Mouse (Mus musculus) B cell, adult 62 days (primary cell): ENCODE data around the gene Ddx56. TPM values are rescaled to one million over a fixed set of nuclear protein-coding genes. Genes with fewer than 3 reads are reported as not detected.

Source experiments
- total RNA-seq: library from RNA; stranded (reverse); gene quantifications from 4 replicates; pipeline ENCODE4 v1.2.4, GENCODE M21; 2023

The Ddx56 gene
- total RNA-seq, result 67.8 to 72.3 TPM (median 71.4 TPM) in 4 replicates

GRCm38 (mm10) chr11:6267320-6268254 is at the start of gene Ddx56:
Gene Ddx56 (minus strand): TSS chr11:6267772.

DNA sequence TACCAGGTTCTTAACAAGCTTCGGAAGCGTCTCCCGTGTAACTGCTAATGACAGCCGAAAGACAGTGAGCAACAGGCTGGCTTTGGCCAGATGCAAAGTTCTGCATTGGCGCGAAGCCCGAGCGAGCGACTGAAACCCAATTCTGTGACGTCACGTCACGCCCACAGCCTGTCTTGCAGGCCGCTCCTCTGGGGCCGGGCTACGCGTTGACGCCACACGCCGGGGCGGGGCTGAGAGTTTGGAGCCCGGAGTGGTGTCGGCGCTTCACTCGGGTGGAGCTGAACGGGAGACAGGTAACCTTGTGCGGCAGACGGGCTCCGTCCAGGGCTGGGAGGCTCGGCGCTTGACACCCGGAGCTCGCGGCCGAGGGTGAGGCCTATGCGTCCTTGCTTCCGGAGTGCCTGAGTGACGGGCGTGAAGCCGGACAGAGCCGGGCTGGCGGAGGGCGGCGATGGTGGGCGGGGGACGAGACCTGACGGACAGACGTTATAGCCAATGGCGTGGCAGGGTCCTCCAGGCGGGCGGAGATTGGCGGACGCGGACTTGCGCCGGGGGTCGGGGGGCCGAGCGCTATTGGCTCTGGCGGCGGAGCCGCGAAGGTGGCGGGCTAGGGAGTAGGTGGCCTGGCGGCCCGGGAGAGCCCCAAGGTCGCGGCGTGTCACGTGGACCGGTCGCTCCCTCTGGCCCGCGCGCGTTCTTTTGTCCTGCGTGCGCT is 24.0 kb upstream of the Ddx56 start, which contains the start of gene Ogdh:
Gene Ogdh (plus strand): TSS at position 233 of the 715 bp plus-strand sequence.

DNA sequence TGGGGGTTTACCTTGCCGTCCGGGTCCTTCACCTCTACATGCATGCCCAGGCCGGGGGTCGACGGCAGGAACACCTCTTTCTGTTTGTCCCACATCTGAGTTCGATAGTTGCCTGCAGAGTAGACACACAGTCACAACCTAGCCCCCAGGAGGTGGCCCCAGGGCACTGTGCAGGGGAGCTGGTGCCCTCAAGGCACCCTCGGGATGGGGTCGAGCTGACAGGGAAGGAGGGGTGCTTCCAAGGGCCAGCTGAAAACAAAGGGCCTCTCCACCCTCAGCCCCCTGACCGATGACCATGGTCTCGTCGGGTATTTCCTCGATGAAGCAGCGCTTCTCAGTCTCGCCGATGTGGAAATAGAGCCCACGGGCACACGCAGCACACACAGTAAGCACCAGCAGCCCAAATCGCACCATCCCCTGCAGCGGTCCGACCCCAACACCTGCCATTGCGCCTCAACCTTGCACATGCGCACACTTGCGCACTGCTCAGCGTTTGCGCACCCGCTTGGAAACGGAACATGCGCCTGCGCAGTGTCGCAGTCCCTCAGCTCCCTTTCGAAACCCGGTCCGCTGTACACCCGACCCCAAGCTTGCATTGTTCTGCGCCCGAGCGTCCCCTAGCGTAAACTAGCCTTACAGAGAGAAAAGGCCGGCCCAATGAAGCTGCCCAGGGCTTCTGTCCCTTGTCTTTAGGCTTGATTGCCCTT is 7.0 kb upstream of the Ddx56 start, which contains the start of gene Tmed4:
Gene Tmed4 (minus strand): TSS at position 484 of the 707 bp plus-strand sequence.

DNA sequence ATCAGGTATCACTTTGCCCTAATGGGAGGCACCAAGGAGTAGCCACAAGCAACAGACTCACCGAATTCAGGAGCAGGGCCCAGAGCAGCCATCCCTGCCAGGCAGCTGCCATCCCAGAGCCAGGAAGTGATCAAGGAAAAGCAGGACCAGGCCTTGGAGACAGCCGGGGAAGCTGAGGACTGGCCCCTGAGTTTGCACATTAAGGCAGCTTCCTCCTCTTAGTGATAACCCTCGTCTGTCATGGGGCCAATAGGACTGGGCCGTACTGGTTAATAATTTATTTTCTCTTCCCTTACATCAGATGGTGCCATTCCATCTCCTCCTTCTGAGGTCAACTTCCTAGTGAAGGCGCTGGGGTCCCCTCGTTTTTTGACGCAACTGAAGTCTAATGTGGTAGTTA is 37.6 kb downstream of the Ddx56 start, which contains the start of gene Npc1l1:
Gene Npc1l1 (minus strand): TSS at position 132 of the 400 bp plus-strand sequence.

Other genes with a start within 250 kb of the Ddx56 start
- gene Camk2b, start 201.4 kb downstream of the Ddx56 start, total RNA-seq, result 0.35 to 0.89 TPM (median 0.68 TPM) in 4 replicates
- 0.36 to 0.72 TPM in 2 of 4 replicates, not detected in the others for gene A730071L15Rik, start 67.7 kb downstream of the Ddx56 start, total RNA-seq
- 60.2 to 62.6 TPM (median 60.9 TPM) in 4 replicates for gene Nudcd3, start 67.4 kb downstream of the Ddx56 start, total RNA-seq
- gene Npc1l1, start 37.6 kb downstream of the Ddx56 start, total RNA-seq, result 0.12 to 0.18 TPM (median 0.13 TPM) in 3 of 4 replicates, not detected in the other
- gene Tmed4, start 7.1 kb upstream of the Ddx56 start, total RNA-seq, result 35.8 to 37.5 TPM (median 36.6 TPM) in 4 replicates
- 183 to 197 TPM (median 187 TPM) in 4 replicates for gene Ogdh, start 23.9 kb upstream of the Ddx56 start, total RNA-seq
- gene Zmiz2, start 121.3 kb upstream of the Ddx56 start, total RNA-seq, result 172 to 185 TPM (median 179 TPM) in 4 replicates
- 958 to 1,167 TPM (median 1,125 TPM) in 4 replicates for gene Ppia, start 147.7 kb upstream of the Ddx56 start, total RNA-seq
- 50.9 to 57.2 TPM (median 53.9 TPM) in 4 replicates for gene H2afv, start 176.7 kb upstream of the Ddx56 start, total RNA-seq
- gene Purb, start 208.1 kb upstream of the Ddx56 start, total RNA-seq, result 82.8 to 88.0 TPM (median 84.4 TPM) in 4 replicates